Mouse (Mus musculus) kidney, adult 9 months (tissue): Measurements from ENCODE around the gene Gmppb.
"Not testable (repeated sequence)": the region's sequence is repeated elsewhere in the genome, so short reads cannot be mapped to it uniquely, and the experiment has no call there.

Experiments used
- DNase-seq: peaks from one replicate; pipeline ENCODE4 v3.0.0; 2022

Gene Gmppb

GRCm38 (mm10) chr9:108049016-108049455 is at the start of gene Gmppb:
TSS of gene Gmppb (plus strand) at chr9:108049242.
- peak; percentile 98 for DNase-seq

GRCm38 (mm10) chr9:108001922-108002770 is 46.9 kb upstream of the Gmppb start, which contains the start of gene Ip6k1:
TSS of gene Ip6k1 (plus strand) at chr9:108002501.
- DNase-seq = peak; percentile 100

- DNase-seq = peak; percentile 14
These were observed 46.1 kb upstream of the Gmppb start for GRCm38 (mm10) chr9:108002778-108003530.

- peak; percentile 14 for DNase-seq
These were observed 45.5 kb upstream of the Gmppb start for GRCm38 (mm10) chr9:108003531-108003890.

GRCm38 (mm10) chr9:108008041-108008440 is 41.0 kb upstream of the Gmppb start:
- no peak for DNase-seq

GRCm38 (mm10) chr9:108010385-108010784 is 38.7 kb upstream of the Gmppb start:
- DNase-seq = no peak

GRCm38 (mm10) chr9:108013577-108013976 is 35.5 kb upstream of the Gmppb start:
- DNase-seq = not testable (repeated sequence)

- DNase-seq = no peak
These were observed 31.9 kb upstream of the Gmppb start for GRCm38 (mm10) chr9:108017127-108017526.

GRCm38 (mm10) chr9:108020741-108021140 is 28.3 kb upstream of the Gmppb start:
- no peak for DNase-seq

GRCm38 (mm10) chr9:108023216-108023615 is 25.8 kb upstream of the Gmppb start:
- DNase-seq = no peak

GRCm38 (mm10) chr9:108026584-108026983 is 22.5 kb upstream of the Gmppb start:
- DNase-seq = no peak

- no peak for DNase-seq
These were observed 21.2 kb upstream of the Gmppb start for GRCm38 (mm10) chr9:108027867-108028266.

GRCm38 (mm10) chr9:108032126-108032525 is 16.9 kb upstream of the Gmppb start:
- DNase-seq = no peak

- DNase-seq = no peak
These were observed 13.5 kb upstream of the Gmppb start for GRCm38 (mm10) chr9:108035331-108036156.

GRCm38 (mm10) chr9:108044751-108045492 is 4.1 kb upstream of the Gmppb start:
- DNase-seq = no peak

- no peak for DNase-seq
These were observed 2.5 kb upstream of the Gmppb start for GRCm38 (mm10) chr9:108046582-108046981.

GRCm38 (mm10) chr9:108047601-108048565 is 1.2 kb upstream of the Gmppb start:
- DNase-seq = no peak

GRCm38 (mm10) chr9:108048566-108048955 is 481 bp upstream of the Gmppb start:
- DNase-seq = no peak

GRCm38 (mm10) chr9:108049561-108050251 is 664 bp downstream of the Gmppb start:
- no peak for DNase-seq

GRCm38 (mm10) chr9:108051184-108051930 is 2.3 kb downstream of the Gmppb start:
- DNase-seq = no peak
